Mouse (Mus musculus) Muller cell, postnatal 12 days (primary cell): ENCODE measurements around the gene Anapc11.

Source experiments
- DNase-seq: peaks from one replicate; pipeline ENCODE4 v3.0.0-alpha.2; 2015; ENCODE audit errors: inconsistent ontology term

The Anapc11 gene

DNA sequence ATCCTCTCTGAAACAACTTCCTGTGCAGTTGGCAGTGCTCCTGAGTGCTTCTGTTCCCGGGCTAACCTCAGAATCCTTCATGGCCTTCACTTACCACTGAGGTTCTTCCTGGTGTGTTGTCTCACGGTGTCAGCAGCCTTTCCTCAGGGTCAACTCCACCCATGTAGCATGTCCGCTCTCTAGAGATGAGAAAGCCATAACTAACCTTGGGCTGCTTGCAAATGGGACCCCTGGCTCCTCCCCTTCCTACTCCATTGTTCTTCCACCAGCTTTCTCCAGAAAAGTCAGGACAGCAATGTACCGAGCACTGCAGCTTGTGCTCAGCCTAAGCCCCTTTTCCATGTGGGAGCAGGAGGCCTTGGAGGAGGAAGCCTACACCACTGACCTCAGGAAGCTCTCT, 8.5 kb downstream of the Anapc11 start:
- no peak for DNase-seq

- no peak for DNase-seq
Observed at GRCm38 (mm10) chr11:120608241-120609034, 10.2 kb downstream of the Anapc11 start, which contains the start of gene Npb. Gene Npb, plus strand, starts transcription at chr11:120608477.

DNA sequence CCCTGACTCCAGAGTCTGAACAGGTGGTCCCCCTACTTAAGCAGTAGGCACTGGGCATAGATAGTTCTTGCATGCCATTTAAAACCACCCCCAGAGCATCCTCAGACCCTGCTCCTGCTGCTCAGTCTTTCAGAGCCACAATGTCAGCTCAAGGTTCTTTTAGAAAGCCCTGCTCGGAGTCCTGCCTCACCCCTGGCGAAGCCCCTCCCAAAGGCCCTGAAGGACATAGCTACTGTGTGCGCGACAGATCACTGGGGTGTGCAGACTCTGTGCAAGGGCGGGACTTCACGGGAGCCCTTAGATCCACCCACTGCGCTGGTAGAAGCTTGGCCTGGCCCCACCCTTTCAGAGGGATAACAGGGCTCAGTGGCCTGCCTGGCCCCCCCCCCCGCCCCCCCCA, 11.0 kb downstream of the Anapc11 start:
- DNase-seq, result no peak

- no peak for DNase-seq
Observed at GRCm38 (mm10) chr11:120610477-120611046, 12.3 kb downstream of the Anapc11 start.

DNA sequence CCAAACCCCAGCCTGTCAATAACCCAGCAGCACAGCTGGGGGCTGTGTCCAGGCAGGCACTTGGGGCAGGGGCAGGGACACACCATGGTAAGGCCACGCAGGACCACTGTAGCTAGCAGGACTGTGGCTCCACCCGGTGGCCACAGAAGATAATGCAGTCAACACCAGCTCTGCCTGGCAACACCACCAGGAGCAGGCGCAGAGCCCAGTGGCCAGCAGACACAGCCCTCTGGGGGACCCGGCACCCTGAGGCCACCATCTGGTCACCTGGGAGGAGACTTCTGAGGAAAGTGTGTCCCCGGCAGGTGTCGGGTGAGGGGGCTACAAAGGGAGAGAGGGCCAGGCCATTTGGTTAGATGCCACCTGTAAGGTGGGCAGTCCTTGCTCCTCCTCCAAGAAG, 14.5 kb downstream of the Anapc11 start:
- DNase-seq, result peak; percentile 71

GRCm38 (mm10) chr11:120613481-120613972, 15.3 kb downstream of the Anapc11 start:
- no peak for DNase-seq

DNA sequence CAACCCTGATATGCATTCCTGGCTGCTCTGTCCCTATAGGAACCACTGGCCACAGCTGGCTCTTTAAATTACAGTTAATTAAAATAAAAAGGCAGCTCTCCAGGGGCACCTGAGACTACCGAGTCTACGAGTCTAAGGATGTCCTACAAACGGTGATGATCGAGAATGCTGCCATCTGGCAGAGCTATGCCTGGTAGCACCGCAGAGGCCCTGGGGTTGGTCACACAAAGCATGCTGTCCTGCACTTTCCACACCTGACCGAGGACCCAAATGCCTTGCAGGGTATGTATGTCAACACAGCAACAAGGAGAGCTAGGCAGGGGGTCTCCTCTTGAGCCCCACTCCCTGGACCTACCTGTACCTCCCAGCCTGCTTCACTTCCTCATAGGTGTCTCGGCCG, 15.8 kb downstream of the Anapc11 start:
- DNase-seq, result no peak

DNA sequence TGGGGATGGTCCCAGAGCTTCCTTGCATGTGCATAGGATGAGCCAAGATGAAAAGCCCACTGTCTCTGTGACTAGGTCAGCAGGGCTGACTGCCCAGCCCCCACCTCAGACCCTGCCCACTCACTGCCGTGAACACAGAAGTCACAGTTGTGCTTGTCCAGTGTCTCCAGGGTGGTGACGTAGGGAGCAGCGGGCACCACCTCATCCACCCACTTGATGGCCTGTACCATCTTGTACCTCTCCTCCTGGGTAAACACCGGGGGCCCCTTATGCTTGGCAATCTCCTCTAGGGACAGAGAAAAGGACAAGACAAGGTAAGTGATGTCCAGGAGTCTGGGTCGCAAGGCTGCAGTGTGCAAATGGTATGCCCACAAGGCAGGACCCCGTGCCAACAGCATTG, 16.9 kb downstream of the Anapc11 start:
- no peak for DNase-seq

DNA sequence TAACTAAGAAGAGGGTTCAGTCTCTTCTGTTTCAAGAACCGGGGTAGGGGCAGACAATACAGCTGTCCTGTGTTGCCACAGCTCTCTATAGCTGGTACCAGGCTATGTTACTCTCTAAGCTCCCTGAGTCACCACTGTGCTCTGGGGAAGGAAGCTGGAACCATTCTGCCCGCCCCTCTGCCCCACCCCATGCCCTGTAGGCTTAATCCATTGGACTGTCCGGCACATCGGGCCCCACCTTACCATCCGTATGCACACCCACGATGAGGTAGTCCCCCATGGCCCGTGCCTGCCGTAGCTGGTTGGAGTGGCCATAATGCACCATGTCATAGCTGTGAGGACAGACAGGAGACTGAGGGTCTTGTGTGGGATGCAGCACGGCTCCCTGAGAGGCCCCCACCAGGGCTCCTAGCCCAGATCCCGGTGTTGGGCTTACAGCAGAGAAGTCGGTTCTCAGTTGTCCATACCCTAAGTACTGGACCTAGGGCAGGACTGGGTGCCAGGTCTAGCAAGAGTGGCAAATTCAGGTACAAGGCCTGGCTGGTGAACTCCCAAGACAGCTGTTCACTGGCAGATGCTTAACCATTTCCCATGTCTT, 17.5 kb downstream of the Anapc11 start:
- no peak for DNase-seq

GRCm38 (mm10) chr11:120616617-120617294, 18.5 kb downstream of the Anapc11 start:
- no peak for DNase-seq

DNA sequence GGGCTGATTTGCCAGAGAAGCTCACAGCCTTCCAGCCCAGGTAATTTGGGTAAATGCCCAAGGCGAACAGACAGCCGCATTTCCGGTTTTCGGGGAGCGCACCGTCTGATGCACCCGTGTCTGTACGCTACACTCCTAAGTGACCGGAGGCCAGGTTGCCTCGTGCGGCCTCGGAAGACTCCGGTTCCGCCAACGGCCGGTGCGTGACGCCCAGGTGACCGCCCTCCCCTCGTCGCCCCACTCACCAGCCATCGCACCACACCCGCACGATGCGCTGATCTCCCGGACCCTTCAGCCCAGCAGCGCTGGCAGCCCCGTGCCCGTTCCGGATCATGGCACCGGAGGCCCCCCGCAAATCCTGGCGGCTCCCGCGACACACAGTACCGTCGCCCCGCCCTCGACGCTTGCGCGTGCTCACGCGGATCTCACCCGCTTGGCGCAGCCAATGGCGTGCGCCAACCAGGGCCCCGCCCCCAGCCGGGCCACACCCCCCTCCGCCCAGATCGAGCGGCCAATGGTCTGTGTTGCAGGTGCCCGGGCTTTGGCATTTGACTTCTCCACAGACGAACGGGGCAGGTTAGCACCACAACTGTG, 19.4 kb downstream of the Anapc11 start, which contains the start of gene Pcyt2:
TSS of gene Pcyt2 (minus strand) at position 418 of the 594 bp plus-strand sequence.
- DNase-seq, result peak; percentile 91

- DNase-seq, result no peak
Observed at GRCm38 (mm10) chr11:120618619-120619535, 20.7 kb downstream of the Anapc11 start.

- DNase-seq, result no peak
Observed at GRCm38 (mm10) chr11:120620195-120620594, 22.0 kb downstream of the Anapc11 start.

DNA sequence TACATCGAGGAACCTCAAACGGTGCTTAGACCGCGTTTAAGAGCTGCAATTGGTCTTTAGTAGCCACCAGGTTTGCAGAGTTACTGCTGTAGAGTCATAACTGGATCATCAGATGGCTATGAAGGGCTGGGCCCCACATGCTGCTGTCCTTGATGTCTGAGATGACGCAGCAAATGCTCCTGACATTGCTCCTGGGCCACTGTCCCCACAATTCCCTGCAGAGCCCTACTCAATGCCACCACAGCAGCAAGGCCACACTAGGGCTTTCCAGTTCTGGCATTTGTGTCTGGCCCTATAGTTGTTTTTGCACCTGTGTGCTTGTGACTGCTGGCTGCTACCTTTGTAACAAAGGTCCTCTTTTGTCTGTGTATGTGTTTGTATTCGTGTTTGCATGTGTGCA, 24.6 kb downstream of the Anapc11 start:
- DNase-seq, result no peak

DNA sequence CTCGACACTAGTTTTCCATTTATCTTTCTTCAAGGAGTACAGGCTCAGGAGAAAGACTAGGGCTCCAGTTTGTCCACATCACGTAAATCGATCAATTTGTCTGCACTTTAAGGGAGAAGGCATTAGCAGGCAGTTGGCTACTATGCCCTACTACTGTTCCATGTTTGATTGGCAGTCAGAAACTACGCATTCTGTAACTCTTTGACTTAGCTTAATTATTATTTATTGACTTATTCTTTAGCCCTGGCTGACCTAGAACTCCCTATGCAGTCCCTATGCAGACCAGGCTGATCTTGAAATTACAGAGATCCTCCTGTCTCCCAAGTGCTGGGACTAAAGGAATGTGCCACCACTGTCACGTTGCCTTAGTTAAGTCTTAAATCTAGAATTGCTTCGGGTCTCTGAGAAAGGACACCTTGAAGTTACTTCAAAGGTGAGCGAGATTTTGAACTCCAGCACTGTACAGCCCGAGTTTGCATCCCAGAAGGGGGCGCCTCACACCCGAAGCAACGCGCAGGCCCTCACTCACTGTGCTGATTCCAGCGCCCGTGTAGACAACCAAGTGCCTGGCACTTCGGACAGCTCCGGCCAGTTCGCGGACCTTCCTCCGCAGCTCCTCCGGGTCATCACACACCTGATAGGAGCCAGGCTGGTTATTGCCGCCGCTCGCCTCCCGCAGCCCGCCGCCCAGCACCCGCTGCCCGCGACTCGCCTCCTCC, 25.9 kb downstream of the Anapc11 start:
- peak; percentile 71 for DNase-seq

DNA sequence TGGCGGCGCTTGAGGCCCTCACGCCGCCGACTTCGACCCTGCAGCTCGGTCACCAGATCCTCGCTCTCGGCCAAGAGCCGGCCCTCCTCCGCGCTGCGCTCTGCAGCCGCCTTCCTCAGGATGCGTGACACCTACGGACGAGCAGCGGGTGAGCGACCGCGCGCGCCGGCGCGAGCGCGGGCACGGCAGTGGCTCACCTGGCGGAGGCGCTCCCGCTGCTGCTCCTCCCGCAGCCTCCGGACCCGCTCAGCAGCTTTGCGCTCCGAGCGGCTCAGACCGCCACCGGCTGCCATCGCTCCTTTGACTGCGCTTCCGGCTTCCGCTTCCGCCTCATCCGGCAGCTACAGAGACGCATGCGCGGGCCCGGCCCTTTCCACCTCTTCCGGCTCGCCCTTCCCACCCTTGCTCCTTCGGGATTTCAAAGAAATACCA, 26.5 kb downstream of the Anapc11 start:
- DNase-seq, result peak; percentile 81

- no peak for DNase-seq
Observed at GRCm38 (mm10) chr11:120625152-120625775, 27.0 kb downstream of the Anapc11 start, which contains the start of gene Sirt7. Gene Sirt7, minus strand, starts transcription at chr11:120625240.

GRCm38 (mm10) chr11:120626785-120627467, 28.7 kb downstream of the Anapc11 start:
- DNase-seq, result no peak
